Mouse (Mus musculus) stomach, postnatal 0 days (tissue): ENCODE measurements at regions not wholly inside any gene's neighbourhood (a gene's known extent, or its start where the extent isn't known, plus 50 kb on each side); places are given as distances from the start of the nearest gene placed in this dataset.

Experiments
- ATAC-seq: fragments of 200-750 bp; cut with Nextera tagmentation; 2 replicates; pipeline ENCODE4 v1.8.0; 2017; ENCODE audit not compliant: low FRiP score, low TSS enrichment
- DNase-seq: peaks from one replicate; pipeline ENCODE4 v3.0.0-alpha.2; 2016; ENCODE audit warnings: low spot score
- H3K27ac ChIP-seq: fragments of 300-500 bp; sonication (generic); replicated peaks from 2 replicates; pipeline ENCODE4 v1.5.1; 2014; ENCODE audit warnings: mild to moderate bottlenecking, control low read depth
- H3K27me3 ChIP-seq: fragments of 300-500 bp; sonication (generic); 2 replicates; pipeline ENCODE4 v1.6.1; 2014; ENCODE audit warnings: low read length; ENCODE audit not compliant: control insufficient read depth, insufficient read depth
- H3K36me3 ChIP-seq: fragments of 300-500 bp; sonication (generic); 2 replicates; pipeline ENCODE4 v1.6.1; 2014; ENCODE audit warnings: low read length, mixed read lengths; ENCODE audit not compliant: control insufficient read depth, insufficient read depth
- H3K4me1 ChIP-seq: fragments of 300-500 bp; sonication (generic); replicated peaks from 2 replicates; pipeline ENCODE4 v1.6.1; 2014; ENCODE audit warnings: antibody characterized with exemption; ENCODE audit not compliant: control insufficient read depth, insufficient read depth
- H3K4me2 ChIP-seq: fragments of 300-500 bp; sonication (generic); replicated peaks from 2 replicates; pipeline ENCODE4 v1.6.1; 2014; ENCODE audit warnings: low read depth, mild to moderate bottlenecking, control low read depth, moderate library complexity
- H3K4me3 ChIP-seq: fragments of 300-500 bp; sonication (generic); 2 replicates; pipeline ENCODE4 v1.5.1; 2014; ENCODE audit warnings: low read depth, low read length, control low read depth
- H3K9ac ChIP-seq: fragments of 300-500 bp; sonication (generic); 2 replicates; pipeline ENCODE4 v1.6.1; 2014; ENCODE audit warnings: mild to moderate bottlenecking, low read length, control low read depth, mixed read lengths
- H3K9me3 ChIP-seq: fragments of 300-500 bp; sonication (generic); 2 replicates; pipeline ENCODE4 v1.6.1; 2016; ENCODE audit warnings: low read length; ENCODE audit not compliant: control insufficient read depth
- CTCF ChIP-seq: IDR thresholded peaks from 2 replicates; pipeline ENCODE4 v1.5.1; 2016; ENCODE audit warnings: antibody characterized with exemption, low read depth, mild to moderate bottlenecking, moderate library complexity
- EP300 ChIP-seq: optimal IDR thresholded peaks from 2 replicates; pipeline ENCODE3; 2016; ENCODE audit warnings: antibody characterized with exemption
- whole genome bisulfite sequencing: fragments of 180-500 bp; shearing (Covaris S2); extraction: QIAGEN DNeasy Blood & Tissue Kit; methylation state at CpG from one replicate; pipeline ENCODE4 v1.1.7; 2014; 5-methylcytosine and 5-hydroxymethylcytosine counted together

GRCm38 (mm10) chr10:18907276-18907960 lies 62.6 kb downstream of the Perp start:
- WGBS = 87% methylated on average over 9 of the region's 9 CpGs
- H3K4me1 ChIP-seq = no peaks in the 10 kb centered on the region

GRCm38 (mm10) chr10:18909307-18909706 lies 64.5 kb downstream of the Perp start:
- Histone ChIP-seq H3K4me2 (no peak overlapping the region), H3K4me1 (no peaks in the 10 kb centered on the region), H3K9ac (no peak overlapping the region), H3K9me3 (no peaks in the 10 kb centered on the region), H3K4me3 (no peak overlapping the region), H3K27me3 (no peaks in the 10 kb centered on the region), H3K36me3 (no peaks in the 10 kb centered on the region), H3K27ac (no peak overlapping the region)
- TF ChIP-seq EP300 = no peak
- peak; percentile 55 for TF ChIP-seq CTCF
- no peak for ATAC-seq
- no peak for DNase-seq
- 82% methylated on average over 3 of the region's 3 CpGs for WGBS

More at GRCm38 (mm10) chr10:18907276-18907960, 62.6 kb downstream of the Perp start:
- no peaks in the 10 kb centered on the region for H3K36me3 ChIP-seq
- no peak for DNase-seq
- TF ChIP-seq CTCF (no peak), EP300 (no peak)
- no peak overlapping the region for H3K27ac ChIP-seq
- no peak overlapping the region for H3K9ac ChIP-seq
- H3K4me3 ChIP-seq = no peak overlapping the region
- H3K27me3 ChIP-seq = no peaks in the 10 kb centered on the region
- no peaks in the 10 kb centered on the region for H3K9me3 ChIP-seq
- H3K4me2 ChIP-seq = no peak overlapping the region
- ATAC-seq = no peak

- DNase-seq (peak; percentile 47), ATAC-seq (no peak)
- Histone ChIP-seq H3K4me1 (no peaks in the 10 kb centered on the region), H3K4me2 (no peak overlapping the region), H3K36me3 (no peaks in the 10 kb centered on the region), H3K4me3 (no peak overlapping the region), H3K9ac (no peak overlapping the region), H3K27me3 (no peaks in the 10 kb centered on the region), H3K27ac (no peak overlapping the region), H3K9me3 (no peaks in the 10 kb centered on the region)
- TF ChIP-seq EP300 (no peak), CTCF (peak; percentile 80)
- 7% methylated on average over 2 of the region's 2 CpGs for WGBS
Observed at GRCm38 (mm10) chr10:18910898-18911297, 66.1 kb downstream of the Perp start.

GRCm38 (mm10) chr10:18917120-18917616 lies 72.3 kb downstream of the Perp start:
- Histone ChIP-seq H3K27ac (no peak overlapping the region), H3K9ac (no peak overlapping the region), H3K4me1 (no peaks in the 10 kb centered on the region), H3K9me3 (no peaks in the 10 kb centered on the region), H3K4me2 (no peak overlapping the region), H3K36me3 (no peaks in the 10 kb centered on the region), H3K27me3 (no peaks in the 10 kb centered on the region), H3K4me3 (no peak overlapping the region)
- WGBS = 48% methylated on average over 6 of the region's 6 CpGs
- DNase-seq (peak; percentile 24), ATAC-seq (no peak)
- peak; percentile 69 for TF ChIP-seq CTCF
- TF ChIP-seq EP300 = no peak

- Histone ChIP-seq H3K4me3 (no peak overlapping the region), H3K27ac (no peak overlapping the region), H3K4me1 (no peaks in the 10 kb centered on the region), H3K4me2 (no peak overlapping the region), H3K36me3 (no peaks in the 10 kb centered on the region), H3K27me3 (no peaks in the 10 kb centered on the region), H3K9ac (no peak overlapping the region), H3K9me3 (no peaks in the 10 kb centered on the region)
- ATAC-seq (no peak), DNase-seq (no peak)
- 62% methylated on average over 3 of the region's 3 CpGs for WGBS
- TF ChIP-seq EP300 (no peak), CTCF (no peak)
Observed at GRCm38 (mm10) chr10:18923088-18923821, 78.4 kb downstream of the Perp start.

- Histone ChIP-seq H3K4me1 (no peaks in the 10 kb centered on the region), H3K9ac (no peak overlapping the region), H3K36me3 (no peaks in the 10 kb centered on the region), H3K4me3 (no peak overlapping the region), H3K4me2 (no peak overlapping the region), H3K27me3 (no peaks in the 10 kb centered on the region), H3K9me3 (no peaks in the 10 kb centered on the region), H3K27ac (no peak overlapping the region)
- WGBS = 69% methylated on average over 2 of the region's 2 CpGs
- ATAC-seq = no peak
- no peak for DNase-seq
- TF ChIP-seq EP300 = no peak
- no peak for TF ChIP-seq CTCF
Observed at GRCm38 (mm10) chr10:18927811-18928210, 83.0 kb downstream of the Perp start.
